Mouse (Mus musculus) liver, postnatal 0 days (tissue): ENCODE measurements around the gene Scamp1. TPM values are rescaled to one million over a fixed set of nuclear protein-coding genes. Genes with fewer than 3 reads are reported as not detected.

Experiments used
- ATAC-seq: fragments of 200-750 bp; cut with Nextera tagmentation; 2 replicates; pipeline ENCODE4 v1.8.0; 2017; ENCODE audit warnings: mild to moderate bottlenecking, moderate library complexity
- DNase-seq: peaks from one replicate; pipeline ENCODE4 v3.0.0-alpha.2; 2016
- H3K27ac ChIP-seq: fragments of 300-500 bp; sonication (generic); 2 replicates; pipeline ENCODE4 v1.5.1; 2014; ENCODE audit warnings: antibody characterized with exemption, moderate library complexity, mild to moderate bottlenecking, low read depth
- H3K27me3 ChIP-seq: fragments of 300-500 bp; sonication (generic); 2 replicates; pipeline ENCODE4 v1.6.1; 2014; ENCODE audit warnings: low read length, control low read depth, mixed read lengths; ENCODE audit not compliant: insufficient read depth
- H3K36me3 ChIP-seq: fragments of 300-500 bp; sonication (generic); replicated peaks from 2 replicates; pipeline ENCODE4 v1.6.1; 2014; ENCODE audit warnings: mild to moderate bottlenecking, control low read depth, low read length, moderate library complexity, mixed read lengths; ENCODE audit not compliant: insufficient read depth
- H3K4me1 ChIP-seq: fragments of 300-500 bp; sonication (generic); 2 replicates; pipeline ENCODE4 v1.6.1; 2014; ENCODE audit warnings: antibody characterized with exemption, mild to moderate bottlenecking, control low read depth; ENCODE audit not compliant: insufficient read depth
- H3K4me2 ChIP-seq: fragments of 300-500 bp; sonication (generic); 2 replicates; pipeline ENCODE4 v1.6.1; 2014; ENCODE audit warnings: low read depth, mild to moderate bottlenecking, low read length, moderate library complexity, mixed read lengths
- H3K4me3 ChIP-seq: fragments of 300-500 bp; sonication (generic); 2 replicates; pipeline ENCODE4 v1.5.1; 2014; ENCODE audit warnings: low read depth, low read length
- H3K9ac ChIP-seq: fragments of 300-500 bp; sonication (generic); replicated peaks from 2 replicates; pipeline ENCODE4 v1.6.1; 2014; ENCODE audit warnings: mild to moderate bottlenecking, moderate library complexity
- H3K9me3 ChIP-seq: fragments of 300-500 bp; sonication (generic); 2 replicates; pipeline ENCODE4 v1.6.1; 2016; ENCODE audit warnings: mild to moderate bottlenecking, control low read depth, low read length, mixed read lengths
- CTCF ChIP-seq: sonication (generic); IDR thresholded peaks from 2 replicates; pipeline ENCODE4 v1.5.1; 2016; ENCODE audit warnings: antibody characterized with exemption, low read depth
- EP300 ChIP-seq: IDR thresholded peaks from 2 replicates; pipeline ENCODE4 v1.6.1; 2016; ENCODE audit warnings: antibody characterized with exemption, low read depth, mild to moderate bottlenecking
- WGBS: fragments of 180-500 bp; shearing (Covaris S2); extraction: QIAGEN DNeasy Blood & Tissue Kit; methylation state at CpG from one replicate; pipeline ENCODE4 v1.1.7; 2014; ENCODE audit not compliant: insufficient replicate concordance; 5-methylcytosine and 5-hydroxymethylcytosine counted together
- polyA plus RNA-seq: library from polyadenylated mRNA; unstranded; fragments of >200 nt; fragmentation: Nextera tagmentation; extraction: Ambion mirVana; gene quantifications from 2 replicates; pipeline ENCODE4 v1.2.1, GENCODE M21; 2015

The Scamp1 gene
- polyA plus RNA-seq, 1 experiment from 2014 or later = 13.8 TPM

- Histone ChIP-seq H3K9me3 (no peaks in the 10 kb centered on the region), H3K4me2 (no peak overlapping the region), H3K9ac (no peak overlapping the region), H3K27me3 (no peaks in the 10 kb centered on the region), H3K4me1 (peaks cover 4% of the 10 kb centered on the region; the same call in 1 of the 2 replicates), H3K36me3 (no peaks in the 10 kb centered on the region), H3K27ac (peak overlapping the region; percentile 62; the same call in 1 of the 2 replicates), H3K4me3 (no peak overlapping the region)
- WGBS = 79% methylated on average over 4 of the region's 6 CpGs
- TF ChIP-seq CTCF (no peak), EP300 (no peak)
- DNase-seq (no peak), ATAC-seq (peak; percentile 90)
Observed at GRCm38 (mm10) chr13:94250188-94250587, 35.5 kb downstream of the Scamp1 start.

DNA sequence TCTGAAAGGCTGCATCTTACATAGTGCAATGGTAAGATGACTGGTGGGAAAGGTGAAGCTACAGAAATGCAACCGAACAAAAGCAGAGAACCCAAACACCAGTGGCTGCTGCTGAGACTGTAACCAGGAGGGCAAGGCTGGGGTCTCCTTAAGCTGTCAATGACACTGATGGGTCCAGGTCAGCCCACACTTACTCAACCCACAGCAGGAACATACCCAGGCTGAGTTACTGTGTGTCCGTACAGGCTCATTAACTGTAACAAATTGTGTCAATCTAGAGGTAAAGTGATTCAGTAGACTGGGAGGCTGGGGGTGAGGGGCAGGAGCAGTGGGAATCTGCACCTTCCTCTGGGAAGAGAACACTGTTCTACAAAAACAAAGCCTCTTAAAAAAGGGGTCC, 42.8 kb downstream of the Scamp1 start:
- ATAC-seq = no peak
- DNase-seq = no peak
- Histone ChIP-seq H3K4me2 (no peak overlapping the region), H3K27me3 (no peaks in the 10 kb centered on the region), H3K36me3 (no peaks in the 10 kb centered on the region), H3K4me3 (no peak overlapping the region), H3K27ac (no peak overlapping the region), H3K9ac (no peak overlapping the region), H3K4me1 (peaks cover 3% of the 10 kb centered on the region; the same call in 1 of the 2 replicates), H3K9me3 (no peaks in the 10 kb centered on the region)
- TF ChIP-seq EP300 (no peak), CTCF (no peak)
- WGBS = 81% methylated on average over 2 of the region's 2 CpGs

GRCm38 (mm10) chr13:94241892-94242524, 43.6 kb downstream of the Scamp1 start:
- TF ChIP-seq EP300 (no peak), CTCF (no peak)
- H3K4me1 ChIP-seq = peaks cover 3% of the 10 kb centered on the region; the same call in 1 of the 2 replicates
- H3K27me3 ChIP-seq = no peaks in the 10 kb centered on the region
- no peak overlapping the region for H3K9ac ChIP-seq
- no peak for DNase-seq
- H3K4me3 ChIP-seq = no peak overlapping the region
- ATAC-seq = peak; percentile 75
- 46% methylated on average over 4 of the region's 4 CpGs for WGBS
- no peaks in the 10 kb centered on the region for H3K36me3 ChIP-seq
- H3K9me3 ChIP-seq = no peaks in the 10 kb centered on the region
- no peak overlapping the region for H3K4me2 ChIP-seq
- H3K27ac ChIP-seq = peak overlapping the region; percentile 22

- no peak overlapping the region for H3K4me3 ChIP-seq
- no peak overlapping the region for H3K9ac ChIP-seq
- 53% methylated on average over 5 of the region's 5 CpGs for WGBS
- ATAC-seq (no peak), DNase-seq (no peak)
- H3K27me3 ChIP-seq = no peaks in the 10 kb centered on the region
- H3K36me3 ChIP-seq = no peaks in the 10 kb centered on the region
- peaks cover 3% of the 10 kb centered on the region; the same call in 1 of the 2 replicates for H3K4me1 ChIP-seq
- TF ChIP-seq CTCF (no peak), EP300 (no peak)
- H3K4me2 ChIP-seq = no peak overlapping the region
- H3K27ac ChIP-seq = no peak overlapping the region
- no peaks in the 10 kb centered on the region for H3K9me3 ChIP-seq
Observed at GRCm38 (mm10) chr13:94240873-94241272, 44.8 kb downstream of the Scamp1 start.

GRCm38 (mm10) chr13:94240111-94240510, 45.5 kb downstream of the Scamp1 start:
- H3K4me2 ChIP-seq = no peak overlapping the region
- TF ChIP-seq EP300 (no peak), CTCF (no peak)
- peaks cover 3% of the 10 kb centered on the region; the same call in 1 of the 2 replicates for H3K4me1 ChIP-seq
- 78% methylated on average over 6 of the region's 6 CpGs for WGBS
- no peaks in the 10 kb centered on the region for H3K27me3 ChIP-seq
- H3K4me3 ChIP-seq = no peak overlapping the region
- no peak overlapping the region for H3K27ac ChIP-seq
- H3K36me3 ChIP-seq = no peaks in the 10 kb centered on the region
- ATAC-seq = no peak
- DNase-seq = no peak
- H3K9me3 ChIP-seq = no peaks in the 10 kb centered on the region
- no peak overlapping the region for H3K9ac ChIP-seq

DNA sequence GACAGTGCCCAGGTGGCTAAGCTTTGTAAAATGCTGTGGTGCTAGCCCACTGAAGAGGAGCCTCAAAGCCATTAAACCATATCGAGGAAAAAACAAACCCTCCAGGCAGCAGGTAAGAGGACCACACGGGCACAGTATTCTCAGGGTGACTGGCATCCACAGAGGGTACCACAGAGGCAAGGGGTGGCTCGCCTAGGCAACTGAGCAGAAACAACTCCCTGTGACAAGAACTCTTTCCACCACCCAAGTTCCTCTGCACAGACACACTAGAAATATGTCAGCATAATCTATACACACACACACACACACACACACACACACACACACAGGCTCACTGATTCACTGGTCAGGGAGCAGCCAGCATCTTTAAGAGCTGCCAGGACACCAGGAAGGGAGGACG, 46.2 kb downstream of the Scamp1 start:
- no peak for TF ChIP-seq CTCF
- TF ChIP-seq EP300 = no peak
- H3K27ac ChIP-seq = no peak overlapping the region
- H3K36me3 ChIP-seq = no peaks in the 10 kb centered on the region
- H3K4me1 ChIP-seq = peaks cover 3% of the 10 kb centered on the region; the same call in 1 of the 2 replicates
- no peak overlapping the region for H3K4me2 ChIP-seq
- H3K9ac ChIP-seq = no peak overlapping the region
- DNase-seq (no peak), ATAC-seq (no peak)
- no peaks in the 10 kb centered on the region for H3K9me3 ChIP-seq
- H3K27me3 ChIP-seq = no peaks in the 10 kb centered on the region
- no peak overlapping the region for H3K4me3 ChIP-seq
- 73% methylated on average over 4 of the region's 4 CpGs for WGBS
